10 mouse cellular contexts compared by ENCODE assay signal in genomic region chr16:28927381-28927780, GRCm38 (mm10). TPM values are rescaled to one million over a fixed set of nuclear protein-coding genes. Genes with fewer than 3 reads are reported as not detected.
A peak's percentile ranks its signal among the peaks of the same experiment; 100 is the strongest.
DNase-seq lines count a peak whose midpoint lies in the region; ATAC-seq lines count a peak whose summit lies in the region.
"Had no signal": no experiment of that assay in that cellular context is flagged by ENCODE, and none has a peak within 500 bp of the region (broad histone marks: within the 10 kb centered on the region; RNA-seq: fewer than 3 reads in every experiment).

No protein-coding gene starts in this region.

- H3K36me3 ChIP-seq in hindbrain, embryonic 13.5 days, result no peaks in the 10 kb centered on the region
- H3K36me3 ChIP-seq in midbrain, embryonic 10.5 days, result no peaks in the 10 kb centered on the region

- H3K4me2 ChIP-seq in hindbrain, embryonic 13.5 days, result peak overlapping the region; percentile 79

- ATAC-seq in cerebellum, adult (ENCODE audit: insufficient number of reproducible peaks, low FRiP score, low TSS enrichment), result no peak
- no peak for ATAC-seq in hindbrain, embryonic 13.5 days (ENCODE audit: low FRiP score)
- ATAC-seq in activated CD4-positive, CD25-positive, alpha-beta regulatory T cell, adult 4 months, result no peak

- DNase-seq in cerebellum, adult 11 months, result peak; percentile 15
- peak; percentile 42 for DNase-seq in cerebellum, adult 9-11 months
- DNase-seq in midbrain, embryonic 10.5 days (ENCODE audit: low spot score), result peak; percentile 20
- no peak for DNase-seq in spleen, adult 12 weeks (ENCODE audit: low spot score)
- DNase-seq in left cerebral cortex, postnatal 10 days (ENCODE audit: extremely low spot score in 1 of 2, low spot score in 2 of 2), result no peak
- DNase-seq: gastrocnemius, postnatal 10 days; right cerebral cortex, postnatal 4 days had no signal

- 13% methylated on average over 9 of the region's 9 CpGs for WGBS in hindbrain, embryonic 13.5 days
- WGBS in midbrain, embryonic 10.5 days, result 22% methylated on average over 9 of the region's 9 CpGs

- H3K4me1 ChIP-seq in hindbrain, embryonic 13.5 days (replicated peaks), result peaks cover 51% of the 10 kb centered on the region
- peaks cover 53% of the 10 kb centered on the region for H3K4me1 ChIP-seq in midbrain, embryonic 10.5 days

- H3K4me3 ChIP-seq in hindbrain, embryonic 13.5 days, result peak overlapping the region; percentile 96
- H3K4me3 ChIP-seq in midbrain, embryonic 10.5 days, result peak overlapping the region; percentile 79

- no peaks in the 10 kb centered on the region for H3K9me3 ChIP-seq in hindbrain, embryonic 13.5 days
- no peaks in the 10 kb centered on the region for H3K9me3 ChIP-seq in midbrain, embryonic 10.5 days (replicated peaks)

- peaks cover 20% of the 10 kb centered on the region; the same call in 1 of the 2 replicates for H3K27me3 ChIP-seq in hindbrain, embryonic 13.5 days
- peaks cover 31% of the 10 kb centered on the region for H3K27me3 ChIP-seq in midbrain, embryonic 10.5 days (ENCODE audit: low read depth, poor library complexity, severe bottlenecking)

- intact Hi-C loops in left cerebral cortex, postnatal 10 days (cut with DNase I), result loop anchor here (5.0 to 10.0 kb wide), 2 partner anchors 85 to 637 kb away; no protein-coding TSS in a partner anchor

- H3K9ac ChIP-seq in hindbrain, embryonic 13.5 days, result peak overlapping the region; percentile 92

- H3K27ac ChIP-seq in hindbrain, embryonic 13.5 days, result peak overlapping the region; percentile 95; the same call in 1 of the 2 replicates
- H3K27ac ChIP-seq in midbrain, embryonic 10.5 days (replicated peaks), result no peak overlapping the region

RNA-seq across cellular contexts. Expression of gene Mb21d2, which starts 2.1 kb away (rescaled TPM):
- polyA plus RNA-seq in hindbrain, embryonic 13.5 days (2015; fragmentation: Nextera tagmentation; extraction: Ambion mirVana), result 11.1 and 12.7 TPM in 2 replicates
- polyA plus RNA-seq in midbrain, embryonic 10.5 days (2016; fragmentation: Nextera tagmentation; extraction: Ambion mirVana), result 4.7 and 5.7 TPM in 2 replicates
- polyA plus RNA-seq in activated CD4-positive, CD25-positive, alpha-beta regulatory T cell, adult 4 months (2017; shearing (Covaris generic)), result not detected
- total RNA-seq in left cerebral cortex, postnatal 10 days (2021), result 10 to 100 TPM; 45.4 to 46.3 TPM

Comparison
In these comparisons a context has a peak if more than half of its experiments do, and no peak if none do; other contexts are left out.
1. DNase-seq: peak in cerebellum, adult 11 months (single experiment), cerebellum, adult 9-11 months (single experiment) and midbrain, embryonic 10.5 days (single experiment); none in spleen, adult 12 weeks (single experiment) and left cerebral cortex, postnatal 10 days (0 of 2).